Mouse (Mus musculus): ENCODE data around the gene Zfp82. TPM values are rescaled to one million over a fixed set of nuclear protein-coding genes. Genes with fewer than 3 reads are reported as not detected.

Zfp82 gene
- total RNA-seq, 2 experiments from 2014 or later, result 3.6 to 3.8 TPM

DNA sequence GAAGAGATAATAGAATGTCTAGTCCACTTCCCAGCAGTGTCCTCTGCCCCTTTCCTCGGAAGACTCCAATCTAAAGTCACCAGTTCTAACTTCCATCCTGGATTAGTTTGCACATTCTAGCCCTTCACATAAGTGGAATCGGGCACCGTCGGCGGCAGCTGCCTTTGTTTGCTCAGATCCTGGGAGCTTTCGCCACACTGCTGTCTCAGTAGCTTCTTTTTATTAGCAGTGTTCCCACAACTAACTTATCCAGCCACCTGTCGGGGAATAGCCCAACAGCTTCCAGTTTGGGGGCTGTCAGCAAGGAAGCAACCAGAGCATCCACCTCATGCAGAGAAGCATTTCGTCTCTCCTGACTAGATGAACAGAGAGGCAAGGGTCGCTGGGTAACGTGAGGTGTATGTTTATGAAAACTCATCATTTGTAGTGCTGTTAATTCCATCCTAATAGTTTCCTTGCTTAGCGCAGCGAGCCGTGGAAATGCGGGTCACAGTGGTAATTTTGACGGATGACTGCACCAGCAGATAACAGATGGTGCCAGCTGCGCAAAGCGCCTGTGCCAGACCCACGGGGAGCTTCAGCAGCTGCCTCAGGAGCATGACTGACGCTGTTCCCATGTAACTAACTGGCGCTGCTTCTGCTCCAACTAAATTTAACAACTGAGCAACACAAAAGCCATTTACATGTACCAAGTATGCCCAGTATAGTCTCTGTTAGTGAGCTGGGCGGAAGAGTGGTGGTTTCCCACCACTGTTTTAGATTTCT is 63.2 kb downstream of the Zfp82 start:
- intact Hi-C loops (cut with DNase I), result loop anchor here (5.0 kb wide), 2 partner anchors 78 to 163 kb away; no protein-coding TSS in a partner anchor
- DNase-seq (ENCODE audit: extremely low spot score in 1 of 2, low spot score in 2 of 2), result peak; percentile 53 to 55
- H3K27ac ChIP-seq, result peak overlapping the region; percentile 50
- TF ChIP-seq CTCF (IDR thresholded peaks at IDR 0.05), result no peak
- no peak overlapping the region for H3K4me3 ChIP-seq

DNA sequence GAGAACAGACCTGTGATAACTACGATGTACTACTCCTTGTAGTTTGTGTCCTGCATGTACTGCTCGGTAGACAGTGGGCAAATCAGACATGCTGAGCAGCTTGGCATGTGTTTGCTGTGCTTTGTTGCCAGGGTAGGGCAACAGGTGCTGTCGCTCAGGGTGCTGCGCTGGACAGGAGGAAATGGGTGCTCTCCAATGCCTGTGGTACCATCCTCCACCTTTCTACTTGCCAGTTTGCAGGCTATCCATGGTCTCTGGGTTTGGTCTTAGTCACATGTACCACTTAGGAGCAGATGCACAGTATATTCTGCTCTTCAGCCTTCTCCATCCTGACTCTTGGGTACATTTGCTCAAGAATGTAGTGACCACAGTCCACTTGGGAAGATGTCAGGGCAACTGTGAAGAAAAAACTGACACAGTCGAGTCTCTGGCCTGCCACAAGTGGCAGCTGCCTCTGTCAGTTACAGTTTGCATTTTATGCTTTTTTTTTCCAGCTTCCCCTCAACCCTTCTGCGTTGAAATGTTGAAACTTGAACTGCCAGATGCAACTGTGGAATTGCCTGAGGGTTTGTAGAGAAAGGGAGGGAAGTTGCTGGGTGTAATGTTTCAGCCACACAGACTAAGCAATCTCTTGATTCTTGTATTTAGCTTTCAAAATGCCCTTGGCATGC is 64.5 kb downstream of the Zfp82 start:
- no peak for DNase-seq (ENCODE audit: extremely low spot score in 1 of 2, low spot score in 2 of 2)

DNA sequence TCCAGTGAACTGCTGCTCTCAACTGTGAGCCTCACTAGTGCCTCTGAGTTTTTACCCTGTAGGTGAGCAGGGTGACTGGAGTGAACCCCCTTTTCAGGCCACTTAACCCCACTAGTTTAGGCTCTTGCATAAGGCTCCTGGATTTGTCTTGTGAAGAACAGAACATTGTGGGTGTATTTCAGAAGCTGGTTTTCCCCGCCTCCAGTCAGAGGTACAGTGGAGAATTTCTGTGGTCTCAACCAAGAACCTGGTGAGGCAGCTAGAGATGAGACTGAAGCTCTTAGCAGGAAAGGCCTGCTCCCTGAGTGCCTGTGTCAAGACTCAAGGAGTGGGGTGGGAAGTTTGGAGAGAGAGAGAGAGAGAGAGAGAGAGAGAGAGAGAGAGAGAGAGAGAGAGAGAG is 65.1 kb downstream of the Zfp82 start:
- Histone ChIP-seq H3K27ac (peak overlapping the region; percentile 67), H3K4me3 (no peak overlapping the region)
- TF ChIP-seq CTCF (IDR thresholded peaks at IDR 0.05), result no peak
- no peak for DNase-seq (ENCODE audit: extremely low spot score in 1 of 2, low spot score in 2 of 2)
- intact Hi-C loops (cut with DNase I), result no loop called here

More for the DNA sequence above, 64.5 kb downstream of the Zfp82 start:
- intact Hi-C loops (cut with DNase I), result no loop called here
- H3K27ac ChIP-seq, result peak overlapping the region; percentile 36; the same call in 1 of the 2 replicates
- H3K4me3 ChIP-seq, result no peak overlapping the region
- TF ChIP-seq CTCF (IDR thresholded peaks at IDR 0.05), result no peak

Small RNA genes lying within 50 kb of the gene (microRNA-seq; reads per million reads assigned to microRNA genes)
- gene Gm23368, result 0 reads per million in 2 experiments

Other genes starting within 250 kb of the Zfp82 start
- gene Zfp940, start 219.2 kb downstream of the Zfp82 start, total RNA-seq (2021), result 10 to 100 TPM; 18.9 to 25.7 TPM
- 10 to 100 TPM; 15.3 to 16.8 TPM for gene Zfp420, start 212.9 kb downstream of the Zfp82 start, total RNA-seq (2021)
- gene Zfp27, start 166.3 kb downstream of the Zfp82 start, total RNA-seq (2021), result 10 to 100 TPM; 22.3 to 23.8 TPM
- 1 to 10 TPM; 8.9 to 9.6 TPM for gene Zfp383, start 164.7 kb downstream of the Zfp82 start, total RNA-seq (2021)
- 10 to 100 TPM; 17.4 to 19.0 TPM for gene Zfp74, start 118.8 kb downstream of the Zfp82 start, total RNA-seq (2021)
- 1 to 10 TPM; 3.6 to 3.9 TPM for gene Zfp568, start 88.9 kb downstream of the Zfp82 start, total RNA-seq (2021)
- 1 to 10 TPM; 6.8 to 7.8 TPM for gene Zfp14, start 21.5 kb downstream of the Zfp82 start, total RNA-seq (2021)
- gene Gm26920, start 17.5 kb upstream of the Zfp82 start, total RNA-seq (2021), result 1 to 10 TPM; 1.1 to 1.4 TPM
- 1 to 10 TPM; 7.0 to 7.2 TPM for gene Zfp566, start 17.6 kb upstream of the Zfp82 start, total RNA-seq (2021)
- 10 to 100 TPM; 71.7 to 72.1 TPM for gene Zfp260, start 21.9 kb upstream of the Zfp82 start, total RNA-seq (2021)
- gene Zfp382, start 49.0 kb upstream of the Zfp82 start, total RNA-seq (2021), result 10 to 100 TPM; 34.3 to 37.8 TPM
- 10 to 100 TPM; 47.3 to 49.9 TPM for gene Zfp146, start 96.8 kb upstream of the Zfp82 start, total RNA-seq (2021)
- 1 to 10 TPM; 2.9 to 7.2 TPM for gene Cox7a1, start 111.2 kb upstream of the Zfp82 start, total RNA-seq (2021)
- gene Capns1, start 125.9 kb upstream of the Zfp82 start, total RNA-seq (2021), result 100 to 1,000 TPM; 173 to 175 TPM
- gene Polr2i, start 159.0 kb upstream of the Zfp82 start, total RNA-seq (2021), result 10 to 100 TPM; 53.3 to 56.3 TPM
- gene Tbcb, start 159.4 kb upstream of the Zfp82 start, total RNA-seq (2021), result 100 to 1,000 TPM; 125 to 133 TPM
- not detected for gene Ovol3, start 162.8 kb upstream of the Zfp82 start, total RNA-seq (2021)
- gene Thap8, start 207.2 kb upstream of the Zfp82 start, total RNA-seq (2021), result not detected
- gene Wdr62, start 207.5 kb upstream of the Zfp82 start, total RNA-seq (2021), result 1 to 10 TPM; 1.0 to 1.6 TPM
- gene Clip3, start 218.8 kb upstream of the Zfp82 start, total RNA-seq (2021), result 100 to 1,000 TPM; 488 to 492 TPM
- gene Alkbh6, start 235.8 kb upstream of the Zfp82 start, total RNA-seq (2021), result 10 to 100 TPM; 65.7 to 71.4 TPM
- 10 to 100 TPM in 1 of 2 experiments, 1 to 10 TPM in 1; 8.8 to 19.2 TPM for gene Syne4, start 241.9 kb upstream of the Zfp82 start, total RNA-seq (2021)
- under 1 TPM in 1 of 2 experiments, not detected in 1; 0.66 TPM for gene E130208F15Rik, start 248.8 kb upstream of the Zfp82 start, total RNA-seq (2021)